Mouse (Mus musculus): ENCODE data around the gene Chd4.

- TF ChIP-seq MXI1 (IDR thresholded peaks at IDR 0.05; ENCODE audit: low read depth, low read length), result peak; percentile 85
- no peak for TF ChIP-seq EP300 (IDR thresholded peaks at IDR 0.05; ENCODE audit: low read depth in 1 of 2, low read length in 2 of 2)
Observed at GRCm38 (mm10) chr6:125154550-125154949, 58.8 kb downstream of the Chd4 start.
